In genomic region chr14:31133023-31133665, GRCm38 (mm10) we compare ENCODE assay signal across 9 mouse cellular contexts. TPM values are rescaled to one million over a fixed set of nuclear protein-coding genes. Genes with fewer than 3 reads are reported as not detected.
DNase-seq lines count a peak whose midpoint lies in the region; ATAC-seq lines count a peak whose summit lies in the region.
"Had no signal": no experiment of that assay in that cellular context is flagged by ENCODE, and none has a peak within 500 bp of the region (broad histone marks: within the 10 kb centered on the region; RNA-seq: fewer than 3 reads in every experiment).

No protein-coding gene starts in this region.

- 77% methylated on average over 11 of the region's 11 CpGs for WGBS in hindbrain, embryonic 13.5 days
- 29% methylated on average over 11 of the region's 11 CpGs for WGBS in lung, embryonic 15.5 days

- peak overlapping the region; percentile 46 for H3K9ac ChIP-seq in hindbrain, embryonic 13.5 days
- peak overlapping the region; percentile 8 for H3K9ac ChIP-seq in lung, embryonic 15.5 days

- H3K36me3 ChIP-seq in hindbrain, embryonic 13.5 days: peaks cover 37% of the 10 kb centered on the region
- peaks cover 35% of the 10 kb centered on the region for H3K36me3 ChIP-seq in lung, embryonic 15.5 days

- no peaks in the 10 kb centered on the region for H3K9me3 ChIP-seq in hindbrain, embryonic 13.5 days
- H3K9me3 ChIP-seq in lung, embryonic 15.5 days: no peaks in the 10 kb centered on the region

- no peak for ATAC-seq in hindbrain, embryonic 13.5 days (ENCODE audit: low FRiP score)
- ATAC-seq in lung, embryonic 15.5 days (ENCODE audit: borderline replicate concordance, extremely low read depth, low FRiP score, low TSS enrichment): peak; percentile 23; the same call in 1 of the 2 replicates
- ATAC-seq in erythroid progenitor cell, adult 5-6 weeks (replicated peaks; ENCODE audit: low FRiP score, poor library complexity, severe bottlenecking): no peak
- no peak for ATAC-seq in granulocyte monocyte progenitor cell, adult 5-6 weeks (replicated peaks; ENCODE audit: poor library complexity, severe bottlenecking)

- H3K4me3 ChIP-seq in hindbrain, embryonic 13.5 days: no peak overlapping the region
- H3K4me3 ChIP-seq in lung, embryonic 15.5 days: peak overlapping the region; percentile 91

- H3K4me2 ChIP-seq in hindbrain, embryonic 13.5 days: peak overlapping the region; percentile 75
- H3K4me2 ChIP-seq in lung, embryonic 15.5 days: peak overlapping the region; percentile 79

- H3K27ac ChIP-seq in hindbrain, embryonic 13.5 days: peak overlapping the region; percentile 37; the same call in 1 of the 2 replicates
- H3K27ac ChIP-seq in lung, embryonic 15.5 days: peak overlapping the region; percentile 96

- no peaks in the 10 kb centered on the region for H3K27me3 ChIP-seq in hindbrain, embryonic 13.5 days
- H3K27me3 ChIP-seq in lung, embryonic 15.5 days: no peaks in the 10 kb centered on the region

- H3K4me1 ChIP-seq in hindbrain, embryonic 13.5 days (replicated peaks): peaks cover 51% of the 10 kb centered on the region
- H3K4me1 ChIP-seq in lung, embryonic 15.5 days: peaks cover 47% of the 10 kb centered on the region

- DNase-seq in urinary bladder, postnatal 4 days (ENCODE audit: low spot score in 2 of 2): peak; percentile 19 to 57
- no peak for DNase-seq in urinary bladder, adult 18-20 months (ENCODE audit: low spot score in 2 of 2)
- no peak for DNase-seq in right cerebral cortex, postnatal 10 days (ENCODE audit: low spot score in 2 of 2)
- no peak for DNase-seq in kidney, adult 11 months

RNA-seq across cellular contexts. Expression of gene Nt5dc2, which starts 2.3 kb away (rescaled TPM):
- polyA plus RNA-seq in hindbrain, embryonic 13.5 days (2015; fragmentation: Nextera tagmentation; extraction: Ambion mirVana): 273 and 282 TPM in 2 replicates
- 451 and 472 TPM in 2 replicates for polyA plus RNA-seq in lung, embryonic 15.5 days (2015; fragmentation: Nextera tagmentation; extraction: Ambion mirVana)
- total RNA-seq in erythroid progenitor cell, adult 5-6 weeks (2015; ENCODE audit: low replicate concordance): 10.9 and 25.2 TPM in 2 replicates
- total RNA-seq in erythroid progenitor cell, adult 5-6 weeks (2017; ENCODE audit: low replicate concordance): 9.9 and 11.0 TPM in 2 replicates
- 107 and 116 TPM in 2 replicates for total RNA-seq in granulocyte monocyte progenitor cell, adult 5-6 weeks (2014; fragmentation: Nextera tagmentation)
- total RNA-seq in granulocyte monocyte progenitor cell, adult 5-6 weeks (2017): 172 and 213 TPM in 2 replicates

RNA-seq across cellular contexts. Expression of gene Smim4, which starts 4.4 kb away (rescaled TPM):
- polyA plus RNA-seq in hindbrain, embryonic 13.5 days (2015; fragmentation: Nextera tagmentation; extraction: Ambion mirVana): 83.1 and 83.2 TPM in 2 replicates
- 70.8 and 75.2 TPM in 2 replicates for polyA plus RNA-seq in lung, embryonic 15.5 days (2015; fragmentation: Nextera tagmentation; extraction: Ambion mirVana)
- total RNA-seq in erythroid progenitor cell, adult 5-6 weeks (2015; ENCODE audit: low replicate concordance): 20.2 and 35.2 TPM in 2 replicates
- total RNA-seq in erythroid progenitor cell, adult 5-6 weeks (2017; ENCODE audit: low replicate concordance): 11.2 and 15.3 TPM in 2 replicates
- 183 and 200 TPM in 2 replicates for total RNA-seq in granulocyte monocyte progenitor cell, adult 5-6 weeks (2014; fragmentation: Nextera tagmentation)
- 85.5 and 91.3 TPM in 2 replicates for total RNA-seq in granulocyte monocyte progenitor cell, adult 5-6 weeks (2017)

RNA-seq across cellular contexts. Expression of gene Stab1, which starts 35.3 kb away (rescaled TPM):
- polyA plus RNA-seq in hindbrain, embryonic 13.5 days (2015; fragmentation: Nextera tagmentation; extraction: Ambion mirVana): 24.8 and 25.2 TPM in 2 replicates
- 45.3 and 53.6 TPM in 2 replicates for polyA plus RNA-seq in lung, embryonic 15.5 days (2015; fragmentation: Nextera tagmentation; extraction: Ambion mirVana)
- total RNA-seq in erythroid progenitor cell, adult 5-6 weeks (2015; ENCODE audit: low replicate concordance): 27.2 TPM in 1 of 2 replicates, not detected in the other
- 0.64 TPM in 1 of 2 replicates, not detected in the other for total RNA-seq in erythroid progenitor cell, adult 5-6 weeks (2017; ENCODE audit: low replicate concordance)
- not detected in 2 replicates for total RNA-seq in granulocyte monocyte progenitor cell, adult 5-6 weeks (2014; fragmentation: Nextera tagmentation)
- total RNA-seq in granulocyte monocyte progenitor cell, adult 5-6 weeks (2017): 3.0 TPM in 1 of 2 replicates, not detected in the other
- total RNA-seq: hematopoietic stem cell, adult 5-6 weeks had no signal

Comparison
In these comparisons a context has a peak if more than half of its experiments do, and no peak if none do; other contexts are left out.
1. DNase-seq: peak in urinary bladder, postnatal 4 days (2 of 2); none in urinary bladder, adult 18-20 months (0 of 2), right cerebral cortex, postnatal 10 days (0 of 2) and kidney, adult 11 months (single experiment).
2. RNA of gene Nt5dc2, which starts 2.3 kb away (total RNA-seq): 107 to 213 TPM in granulocyte monocyte progenitor cell, adult 5-6 weeks; 9.9 to 25.2 TPM in erythroid progenitor cell, adult 5-6 weeks; every median in the first group is over 4 times any median in the second.